Mouse (Mus musculus) erythroblast, adult 5-6 weeks (primary cell): ENCODE data around the gene Prc1. TPM values are rescaled to one million over a fixed set of nuclear protein-coding genes. Genes with fewer than 3 reads are reported as not detected.

Experiments
- ATAC-seq: replicated peaks from 2 replicates; pipeline ENCODE4 v1.8.0; 2016; ENCODE audit warnings: moderate number of reproducible peaks, mild to moderate bottlenecking, moderate TSS enrichment, inconsistent platforms; ENCODE audit not compliant: poor library complexity, low FRiP score, severe bottlenecking
- total RNA-seq, 2 experiments: library from RNA; stranded (forward) in 1 of 2; stranded (reverse) in 1 of 2; fragments of 150-400 nt in 1 of 2; fragments of 200-764, 138-1000 nt in 1 of 2; gene quantifications; 2 replicates each; pipeline versions ENCODE4 v1.2.3 to v1.2.4; 2015 to 2017; ENCODE audit warnings: low replicate concordance in 2 of 2

Gene Prc1
- 59.4 and 74.7 TPM in 2 replicates for total RNA-seq (2015; ENCODE audit: low replicate concordance)
- total RNA-seq (2017; ENCODE audit: low replicate concordance) = 188 and 334 TPM in 2 replicates

- peak; percentile 93 for ATAC-seq
Observed at GRCm38 (mm10) chr7:80294062-80294763, at the start of gene Prc1. TSS of gene Prc1 (plus strand) at chr7:80294450.

- ATAC-seq = no peak
Observed at GRCm38 (mm10) chr7:80244851-80245250, 49.4 kb upstream of the Prc1 start.

- ATAC-seq = peak; percentile 99
Observed at GRCm38 (mm10) chr7:80246148-80246721, 48.0 kb upstream of the Prc1 start, which contains the start of gene Ttll13. TSS of gene Ttll13 (plus strand) at chr7:80246376.

GRCm38 (mm10) chr7:80246859-80247258 lies 47.4 kb upstream of the Prc1 start:
- ATAC-seq = no peak

GRCm38 (mm10) chr7:80252437-80252836 lies 41.8 kb upstream of the Prc1 start:
- no peak for ATAC-seq

- no peak for ATAC-seq
Observed at GRCm38 (mm10) chr7:80252886-80253285, 41.4 kb upstream of the Prc1 start.

GRCm38 (mm10) chr7:80255981-80256380 lies 38.3 kb upstream of the Prc1 start:
- ATAC-seq = no peak

- ATAC-seq = no peak
Observed at GRCm38 (mm10) chr7:80257706-80258105, 36.5 kb upstream of the Prc1 start.

GRCm38 (mm10) chr7:80260625-80261371 lies 33.5 kb upstream of the Prc1 start, which contains the start of gene Ngrn:
TSS of gene Ngrn (plus strand) at chr7:80261215.
- peak; percentile 96 for ATAC-seq

GRCm38 (mm10) chr7:80261372-80261990 lies 32.8 kb upstream of the Prc1 start:
- peak; percentile 50 for ATAC-seq

GRCm38 (mm10) chr7:80264606-80265005 lies 29.6 kb upstream of the Prc1 start:
- ATAC-seq = no peak

- ATAC-seq = no peak
Observed at GRCm38 (mm10) chr7:80267764-80268163, 26.5 kb upstream of the Prc1 start.

GRCm38 (mm10) chr7:80268897-80269750 lies 25.1 kb upstream of the Prc1 start, which contains the start of gene Vps33b:
TSS of gene Vps33b (plus strand) at chr7:80269649.
- ATAC-seq = peak; percentile 93

- peak; percentile 66 for ATAC-seq
Observed at GRCm38 (mm10) chr7:80269751-80270255, 24.4 kb upstream of the Prc1 start.

- no peak for ATAC-seq
Observed at GRCm38 (mm10) chr7:80273456-80273855, 20.8 kb upstream of the Prc1 start.

GRCm38 (mm10) chr7:80276374-80276773 lies 17.9 kb upstream of the Prc1 start:
- ATAC-seq = no peak

GRCm38 (mm10) chr7:80280032-80280431 lies 14.2 kb upstream of the Prc1 start:
- no peak for ATAC-seq

GRCm38 (mm10) chr7:80280998-80281397 lies 13.3 kb upstream of the Prc1 start:
- ATAC-seq = 0 out of 2 replicates have a peak, but pooled peaks have one; percentile 38

- no peak for ATAC-seq
Observed at GRCm38 (mm10) chr7:80281646-80282045, 12.6 kb upstream of the Prc1 start.
